Mouse (Mus musculus) testis, adult 2 months (tissue): ENCODE results near the gene Trpv4. TPM values are rescaled to one million over a fixed set of nuclear protein-coding genes. Genes with fewer than 3 reads are reported as not detected.

Source experiments
- H3K27ac ChIP-seq: fragments of 200-500 bp; 2 replicates; pipeline ENCODE4 v1.5.1; 2012; ENCODE audit warnings: low read depth, low read length; ENCODE audit not compliant: control insufficient read depth, insufficient read depth
- H3K27me3 ChIP-seq: fragments of 200-500 bp; 2 replicates; pipeline ENCODE4 v1.6.1; 2012; ENCODE audit warnings: mild to moderate bottlenecking, low read length, moderate library complexity; ENCODE audit not compliant: control insufficient read depth, insufficient read depth
- H3K36me3 ChIP-seq: fragments of 200-500 bp; 2 replicates; pipeline ENCODE4 v1.6.1; 2012; ENCODE audit warnings: mild to moderate bottlenecking, low read length; ENCODE audit not compliant: control insufficient read depth, insufficient read depth
- H3K4me1 ChIP-seq: fragments of 200-500 bp; 2 replicates; pipeline ENCODE4 v1.6.1; 2012; ENCODE audit warnings: low read length; ENCODE audit not compliant: control insufficient read depth, insufficient read depth
- H3K4me3 ChIP-seq: fragments of 200-500 bp; 2 replicates; pipeline ENCODE4 v1.5.1; 2012; ENCODE audit warnings: low read depth, mild to moderate bottlenecking, low read length, moderate library complexity, mixed read lengths; ENCODE audit not compliant: control insufficient read depth
- CTCF ChIP-seq: fragments of 200-500 bp; IDR thresholded peaks from 2 replicates; pipeline ENCODE4 v1.5.1; 2012; ENCODE audit warnings: low read depth, mild to moderate bottlenecking, inconsistent platforms, low read length, moderate library complexity; ENCODE audit not compliant: control insufficient read depth, insufficient read depth, insufficient replicate concordance
- POLR2A ChIP-seq: fragments of 200-500 bp; IDR thresholded peaks from 2 replicates; pipeline ENCODE4 v1.6.1; 2012; ENCODE audit warnings: low read depth, mild to moderate bottlenecking, inconsistent platforms, low read length, moderate library complexity; ENCODE audit not compliant: control insufficient read depth
- polyA plus RNA-seq: library from polyadenylated mRNA; depleted of rRNA; stranded (reverse); fragments of >200 nt; gene quantifications from 2 replicates; pipeline ENCODE4 v1.2.3, GENCODE M21; 2012

Trpv4 gene
- polyA plus RNA-seq, 1 experiment, result 0.93 TPM

DNA sequence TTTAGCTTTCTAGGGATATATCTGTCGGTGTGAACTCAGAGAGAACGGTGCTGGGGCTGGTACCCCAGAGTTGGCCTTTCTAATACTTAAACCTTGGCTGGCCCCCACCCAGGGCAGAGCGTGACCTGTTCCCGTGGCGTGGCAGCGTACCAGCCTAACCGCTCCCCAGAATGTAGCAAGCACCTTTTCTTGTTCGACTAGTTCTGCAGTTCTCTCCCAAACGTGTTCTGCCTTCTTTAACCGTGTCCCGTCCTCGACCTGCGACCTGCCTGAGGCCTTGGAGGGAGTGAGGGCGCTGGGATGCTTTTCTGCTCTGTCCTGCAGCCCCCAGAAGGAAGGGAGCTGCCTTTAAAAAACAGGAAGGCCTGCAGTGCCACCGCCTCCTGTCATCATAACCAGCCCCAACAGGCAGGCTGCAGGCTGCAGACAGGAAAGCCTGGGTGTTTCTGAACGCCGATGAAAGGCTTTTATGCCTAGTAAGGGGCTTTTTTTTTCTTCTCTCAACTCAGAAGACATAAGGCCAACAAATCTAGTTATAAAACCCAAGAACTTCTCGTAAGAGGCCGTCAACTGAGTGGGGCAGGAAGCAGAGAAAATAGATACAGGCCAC, 22.6 kb upstream of the Trpv4 start:
- TF ChIP-seq CTCF, result no peak
- no peak for TF ChIP-seq POLR2A
- H3K4me1 ChIP-seq, result peaks cover 6% of the 10 kb centered on the region

GRCm38 (mm10) chr5:114679841-114680591, 21.8 kb upstream of the Trpv4 start:
- no peaks in the 10 kb centered on the region for H3K36me3 ChIP-seq
- TF ChIP-seq CTCF, result no peak
- no peak for TF ChIP-seq POLR2A
- H3K4me3 ChIP-seq, result no peak overlapping the region
- no peaks in the 10 kb centered on the region for H3K27me3 ChIP-seq
- no peak overlapping the region for H3K27ac ChIP-seq
- H3K4me1 ChIP-seq, result peaks cover 6% of the 10 kb centered on the region

More for the DNA sequence above, 22.6 kb upstream of the Trpv4 start:
- Histone ChIP-seq H3K4me3 (no peak overlapping the region), H3K27me3 (no peaks in the 10 kb centered on the region), H3K36me3 (no peaks in the 10 kb centered on the region), H3K27ac (no peak overlapping the region)

DNA sequence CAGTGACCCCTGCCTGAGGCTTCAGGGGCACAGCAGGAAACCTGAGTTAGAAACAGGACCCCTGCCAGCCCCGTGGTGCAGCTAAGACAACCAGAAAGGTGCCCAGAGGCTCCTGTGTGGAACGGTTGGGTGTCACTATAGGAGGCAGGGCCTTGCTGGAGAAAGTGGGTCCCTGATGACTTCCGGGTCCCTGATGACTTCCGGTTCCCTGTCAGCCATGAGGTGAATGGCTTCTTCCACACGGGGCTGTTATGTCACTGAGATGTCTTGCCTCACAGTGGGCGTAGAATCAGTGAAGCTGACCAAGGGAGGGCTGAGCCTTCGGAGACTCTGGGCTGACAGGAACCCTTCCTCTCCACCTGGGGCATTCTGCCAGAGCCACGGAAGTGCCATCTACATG, 16.4 kb upstream of the Trpv4 start:
- Histone ChIP-seq H3K4me3 (no peak overlapping the region), H3K27me3 (no peaks in the 10 kb centered on the region), H3K27ac (no peak overlapping the region), H3K4me1 (no peaks in the 10 kb centered on the region), H3K36me3 (no peaks in the 10 kb centered on the region)
- TF ChIP-seq POLR2A (no peak), CTCF (no peak)

DNA sequence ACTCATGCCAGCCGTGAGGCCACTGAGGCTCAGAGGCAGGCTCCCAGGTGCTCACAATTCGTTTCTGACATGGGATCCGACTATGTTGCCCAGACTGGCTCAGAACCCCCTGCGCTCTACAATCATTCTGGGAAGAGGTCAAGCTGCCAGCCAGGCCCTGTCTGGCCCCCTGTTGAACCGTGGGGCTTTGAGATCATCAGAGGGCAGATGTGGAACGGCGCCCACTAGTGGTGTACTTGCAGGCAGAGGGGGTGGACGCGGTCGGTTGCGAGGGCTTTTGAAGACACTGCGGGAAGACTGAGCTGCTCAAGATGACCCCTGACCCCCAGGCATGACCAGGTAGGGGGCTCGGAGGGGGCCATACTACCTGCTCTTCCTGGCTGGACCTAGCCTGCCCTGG, 14.9 kb upstream of the Trpv4 start:
- Histone ChIP-seq H3K27ac (no peak overlapping the region), H3K27me3 (no peaks in the 10 kb centered on the region), H3K4me3 (no peak overlapping the region), H3K36me3 (no peaks in the 10 kb centered on the region), H3K4me1 (0 out of 2 replicates have a peak, but pooled peaks cover 1% of the 10 kb centered on the region)
- no peak for TF ChIP-seq POLR2A
- peak; percentile 21; the same call in 1 of the 2 replicates for TF ChIP-seq CTCF

- no peaks in the 10 kb centered on the region for H3K36me3 ChIP-seq
- TF ChIP-seq CTCF (no peak), POLR2A (no peak)
- H3K27ac ChIP-seq, result no peak overlapping the region
- no peaks in the 10 kb centered on the region for H3K27me3 ChIP-seq
- peaks cover 9% of the 10 kb centered on the region for H3K4me1 ChIP-seq
- H3K4me3 ChIP-seq, result no peak overlapping the region
Observed at GRCm38 (mm10) chr5:114669014-114669413, 10.8 kb upstream of the Trpv4 start.

GRCm38 (mm10) chr5:114667228-114667856, 9.1 kb upstream of the Trpv4 start:
- H3K27ac ChIP-seq, result no peak overlapping the region
- TF ChIP-seq POLR2A (peak; percentile 72; the same call in 1 of the 2 replicates), CTCF (peak; percentile 100)
- H3K4me1 ChIP-seq, result peaks cover 9% of the 10 kb centered on the region
- H3K27me3 ChIP-seq, result no peaks in the 10 kb centered on the region
- peak overlapping the region; percentile 82 for H3K4me3 ChIP-seq
- no peaks in the 10 kb centered on the region for H3K36me3 ChIP-seq

DNA sequence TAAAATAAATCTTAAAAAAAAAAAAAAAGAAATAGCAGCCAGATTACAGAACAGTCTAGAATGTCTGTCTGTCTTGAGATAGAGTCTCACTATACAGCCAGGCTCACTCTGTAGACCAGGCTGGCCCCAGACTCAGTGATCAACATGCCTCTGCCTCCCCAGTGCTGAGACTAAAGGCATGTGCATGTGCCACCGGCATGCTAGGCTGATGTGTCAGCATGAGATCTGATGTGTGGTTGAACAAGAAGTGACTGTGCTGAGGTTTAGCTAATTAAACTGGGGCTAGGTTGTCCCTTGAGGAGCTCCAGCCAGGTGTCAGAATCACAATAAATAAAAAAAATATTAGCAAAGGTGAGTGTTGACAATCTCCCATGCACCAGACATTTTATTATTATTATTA, 8.4 kb upstream of the Trpv4 start:
- H3K4me3 ChIP-seq, result no peak overlapping the region
- no peak overlapping the region for H3K27ac ChIP-seq
- TF ChIP-seq POLR2A (no peak), CTCF (no peak)
- H3K27me3 ChIP-seq, result no peaks in the 10 kb centered on the region
- no peaks in the 10 kb centered on the region for H3K36me3 ChIP-seq
- peaks cover 9% of the 10 kb centered on the region for H3K4me1 ChIP-seq
